Mouse (Mus musculus): ENCODE data around the gene Olfr1263. TPM values are rescaled to one million over a fixed set of nuclear protein-coding genes. Genes with fewer than 3 reads are reported as not detected.

Gene Olfr1263
- not detected for polyA plus RNA-seq (2014; fragmentation: Illumina TruSeq; extraction: RNeasy Lipid Tissue Mini Kit (QIAGEN cat#74804); ENCODE audit: insufficient read depth, low read depth, low replicate concordance)

DNA sequence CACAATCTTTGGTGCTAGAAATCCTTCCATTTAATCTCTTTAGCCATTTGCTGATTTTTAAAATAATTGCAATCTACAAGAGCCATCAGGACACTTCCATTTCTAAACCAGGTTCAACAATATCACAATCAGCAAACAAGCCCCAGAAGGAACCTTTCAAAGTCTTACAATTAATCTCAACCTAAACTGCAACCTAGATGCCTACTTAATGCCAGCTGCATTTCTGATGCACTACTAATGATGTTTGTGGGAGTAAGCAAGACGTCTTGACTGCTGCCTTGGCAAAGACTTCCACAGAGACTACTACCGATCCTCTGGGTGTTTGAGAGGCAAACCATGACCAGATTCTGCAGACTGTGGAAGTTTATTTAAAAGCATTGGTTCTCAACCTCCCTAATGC lies at the start of gene Olfr1263:
TSS of gene Olfr1263 (plus strand) at position 301 of the 400 bp plus-strand sequence.

DNA sequence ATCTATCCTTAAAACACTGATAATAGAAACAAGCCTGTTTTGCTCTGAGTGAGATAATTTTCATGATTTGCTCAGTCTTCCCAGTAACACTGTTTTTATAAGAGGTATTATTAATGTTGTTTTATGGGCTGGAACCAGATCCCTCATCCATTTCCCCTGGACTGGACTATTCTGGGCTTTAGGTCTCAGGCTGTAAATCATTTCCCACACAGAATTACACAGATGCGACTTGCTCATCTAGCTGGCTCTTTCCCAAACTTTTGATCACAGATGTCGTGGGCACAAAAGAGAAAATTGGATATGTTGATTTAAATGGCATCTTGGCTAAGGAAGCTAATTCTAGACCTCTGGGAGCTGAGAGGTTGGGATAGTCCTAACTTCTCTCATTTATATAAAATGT lies 37.7 kb upstream of the Olfr1263 start, which contains the start of gene Olfr1260:
TSS of gene Olfr1260 (plus strand) at position 157 of the 400 bp plus-strand sequence.

DNA sequence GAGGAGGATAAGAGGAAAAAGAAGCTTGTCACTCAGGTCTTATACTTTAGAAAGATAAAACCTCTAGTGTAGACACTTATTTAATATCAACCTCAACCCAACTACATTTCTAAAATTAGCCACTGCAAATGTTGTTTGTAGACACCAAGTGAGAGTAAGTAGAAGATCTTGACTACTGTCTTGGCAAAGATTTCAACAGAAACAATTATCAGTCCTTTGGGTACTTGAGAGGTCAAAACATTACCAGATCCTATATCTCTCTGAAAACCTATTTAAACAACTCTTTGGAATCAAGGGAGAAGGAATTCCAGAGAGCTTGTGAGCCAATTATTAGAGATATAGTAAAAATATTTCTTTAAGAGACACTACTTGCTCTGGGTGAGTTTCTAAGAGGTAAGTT lies 21.0 kb upstream of the Olfr1263 start, which contains the start of gene Olfr1261:
TSS of gene Olfr1261 (plus strand) at position 301 of the 400 bp plus-strand sequence.

DNA sequence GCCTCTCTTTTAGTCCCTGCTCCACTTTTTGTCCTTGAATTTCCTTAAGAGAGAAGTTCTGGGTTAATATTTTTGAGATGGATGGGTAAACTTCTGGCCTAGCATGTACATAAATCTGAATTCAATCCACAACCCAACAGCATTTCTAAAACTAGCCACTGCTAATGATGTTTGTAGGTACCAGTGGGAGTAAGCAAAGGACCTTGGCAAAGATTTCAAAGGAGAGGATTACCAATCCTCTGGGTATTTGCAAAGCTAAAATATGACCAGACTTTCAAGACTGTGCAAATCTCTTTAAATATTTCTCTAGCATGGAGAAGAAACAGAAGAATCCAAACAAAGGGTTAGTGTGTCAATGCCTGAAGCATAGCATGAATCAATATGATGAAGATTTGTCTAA lies 12.1 kb upstream of the Olfr1263 start, which contains the start of gene Olfr1262:
TSS of gene Olfr1262 (plus strand) at position 301 of the 400 bp plus-strand sequence.

DNA sequence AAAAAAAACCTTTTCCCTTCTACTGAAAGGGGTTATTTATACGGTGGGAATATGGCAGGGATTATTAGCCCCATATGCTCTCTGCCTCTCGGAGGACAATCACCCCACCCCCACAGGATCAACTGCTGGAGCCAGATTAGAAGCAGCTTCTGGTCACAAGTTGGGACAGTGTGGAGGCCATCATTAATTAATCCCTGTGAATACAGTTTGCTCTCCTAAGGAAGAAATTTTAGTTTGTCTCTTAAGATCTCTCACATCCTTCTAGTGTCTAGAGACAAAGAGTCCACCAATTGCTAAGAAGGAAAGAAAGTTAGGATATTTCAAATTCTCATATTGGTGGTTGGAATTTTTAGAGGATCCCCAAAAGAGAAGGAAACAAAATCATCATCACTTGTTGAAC lies 13.5 kb downstream of the Olfr1263 start, which contains the start of gene Olfr1264:
TSS of gene Olfr1264 (minus strand) at position 101 of the 400 bp plus-strand sequence.

DNA sequence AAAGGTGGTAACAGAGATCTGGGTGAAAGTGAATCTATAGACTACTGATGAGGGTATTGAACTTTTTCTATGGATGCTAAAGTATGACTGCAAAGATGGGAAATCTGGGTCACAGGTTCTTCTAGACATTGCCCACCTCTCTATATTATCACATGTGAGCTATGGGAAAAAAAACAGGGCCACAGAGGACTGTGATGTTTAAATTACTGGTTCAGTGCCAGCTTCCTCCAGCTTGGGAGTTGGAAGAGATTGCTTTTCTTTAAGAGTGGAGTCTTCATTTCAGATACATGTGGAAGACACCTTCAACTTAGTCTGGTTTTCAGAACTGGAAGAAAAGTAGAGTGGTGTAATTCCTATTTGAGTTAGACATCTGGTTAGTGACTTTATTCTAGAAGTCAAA lies 23.1 kb downstream of the Olfr1263 start, which contains the start of gene Olfr1265:
TSS of gene Olfr1265 (plus strand) at position 301 of the 400 bp plus-strand sequence.

DNA sequence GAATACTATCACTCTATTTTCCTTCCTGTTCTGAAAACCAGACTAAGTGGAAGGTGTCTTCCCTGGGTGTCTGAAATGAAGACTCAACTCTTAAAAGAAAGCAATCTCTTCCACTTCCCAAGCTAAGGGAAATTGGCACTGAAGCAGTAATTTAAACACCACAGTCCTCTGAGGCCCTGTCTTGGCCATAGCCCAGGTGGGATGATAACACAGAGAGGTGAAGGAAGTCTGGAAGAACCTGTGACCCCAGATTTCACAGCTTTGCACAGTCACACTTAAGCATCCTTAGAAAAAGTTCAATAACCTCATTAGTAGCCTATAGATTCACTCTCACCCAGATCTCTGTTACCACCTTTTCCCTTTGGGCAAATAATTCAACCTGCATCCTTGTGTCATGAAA lies 51.6 kb downstream of the Olfr1263 start, which contains the start of gene Olfr140:
TSS of gene Olfr140 (minus strand) at position 101 of the 400 bp plus-strand sequence.

Other genes starting within 250 kb of the Olfr1263 start
- gene Olfr1254, start 218.5 kb upstream of the Olfr1263 start, polyA plus RNA-seq (2014; fragmentation: Illumina TruSeq; extraction: RNeasy Lipid Tissue Mini Kit (QIAGEN cat#74804); ENCODE audit: insufficient read depth, low read depth, low replicate concordance), result not detected
- not detected for gene Olfr1255, start 200.1 kb upstream of the Olfr1263 start, polyA plus RNA-seq (2014; fragmentation: Illumina TruSeq; extraction: RNeasy Lipid Tissue Mini Kit (QIAGEN cat#74804); ENCODE audit: insufficient read depth, low read depth, low replicate concordance)
- not detected for gene Olfr1256, start 170.6 kb upstream of the Olfr1263 start, polyA plus RNA-seq (2014; fragmentation: Illumina TruSeq; extraction: RNeasy Lipid Tissue Mini Kit (QIAGEN cat#74804); ENCODE audit: insufficient read depth, low read depth, low replicate concordance)
- gene Olfr48, start 163.9 kb upstream of the Olfr1263 start, polyA plus RNA-seq (2014; fragmentation: Illumina TruSeq; extraction: RNeasy Lipid Tissue Mini Kit (QIAGEN cat#74804); ENCODE audit: insufficient read depth, low read depth, low replicate concordance), result not detected
- gene Olfr1257, start 133.7 kb upstream of the Olfr1263 start, polyA plus RNA-seq (2014; fragmentation: Illumina TruSeq; extraction: RNeasy Lipid Tissue Mini Kit (QIAGEN cat#74804); ENCODE audit: insufficient read depth, low read depth, low replicate concordance), result not detected
- gene Olfr1258, start 84.8 kb upstream of the Olfr1263 start, polyA plus RNA-seq (2014; fragmentation: Illumina TruSeq; extraction: RNeasy Lipid Tissue Mini Kit (QIAGEN cat#74804); ENCODE audit: insufficient read depth, low read depth, low replicate concordance), result not detected
- not detected for gene Olfr1259, start 63.5 kb upstream of the Olfr1263 start, polyA plus RNA-seq (2014; fragmentation: Illumina TruSeq; extraction: RNeasy Lipid Tissue Mini Kit (QIAGEN cat#74804); ENCODE audit: insufficient read depth, low read depth, low replicate concordance)
- gene Olfr1260, start 37.8 kb upstream of the Olfr1263 start, polyA plus RNA-seq (2014; fragmentation: Illumina TruSeq; extraction: RNeasy Lipid Tissue Mini Kit (QIAGEN cat#74804); ENCODE audit: insufficient read depth, low read depth, low replicate concordance), result not detected
- gene Olfr1261, start 20.9 kb upstream of the Olfr1263 start, polyA plus RNA-seq (2014; fragmentation: Illumina TruSeq; extraction: RNeasy Lipid Tissue Mini Kit (QIAGEN cat#74804); ENCODE audit: insufficient read depth, low read depth, low replicate concordance), result not detected
- not detected for gene Olfr1262, start 12.0 kb upstream of the Olfr1263 start, polyA plus RNA-seq (2014; fragmentation: Illumina TruSeq; extraction: RNeasy Lipid Tissue Mini Kit (QIAGEN cat#74804); ENCODE audit: insufficient read depth, low read depth, low replicate concordance)
- not detected for gene Olfr1264, start 13.4 kb downstream of the Olfr1263 start, polyA plus RNA-seq (2014; fragmentation: Illumina TruSeq; extraction: RNeasy Lipid Tissue Mini Kit (QIAGEN cat#74804); ENCODE audit: insufficient read depth, low read depth, low replicate concordance)
- gene Olfr1265, start 23.2 kb downstream of the Olfr1263 start, polyA plus RNA-seq (2014; fragmentation: Illumina TruSeq; extraction: RNeasy Lipid Tissue Mini Kit (QIAGEN cat#74804); ENCODE audit: insufficient read depth, low read depth, low replicate concordance), result not detected
- not detected for gene Olfr140, start 51.5 kb downstream of the Olfr1263 start, polyA plus RNA-seq (2014; fragmentation: Illumina TruSeq; extraction: RNeasy Lipid Tissue Mini Kit (QIAGEN cat#74804); ENCODE audit: insufficient read depth, low read depth, low replicate concordance)
- not detected for gene Olfr1269, start 109.3 kb downstream of the Olfr1263 start, polyA plus RNA-seq (2014; fragmentation: Illumina TruSeq; extraction: RNeasy Lipid Tissue Mini Kit (QIAGEN cat#74804); ENCODE audit: insufficient read depth, low read depth, low replicate concordance)
- gene Olfr32, start 130.2 kb downstream of the Olfr1263 start, polyA plus RNA-seq (2014; fragmentation: Illumina TruSeq; extraction: RNeasy Lipid Tissue Mini Kit (QIAGEN cat#74804); ENCODE audit: insufficient read depth, low read depth, low replicate concordance), result not detected
- gene Olfr1270, start 141.0 kb downstream of the Olfr1263 start, polyA plus RNA-seq (2014; fragmentation: Illumina TruSeq; extraction: RNeasy Lipid Tissue Mini Kit (QIAGEN cat#74804); ENCODE audit: insufficient read depth, low read depth, low replicate concordance), result not detected
- not detected for gene Olfr1506, start 212.4 kb downstream of the Olfr1263 start, polyA plus RNA-seq (2014; fragmentation: Illumina TruSeq; extraction: RNeasy Lipid Tissue Mini Kit (QIAGEN cat#74804); ENCODE audit: insufficient read depth, low read depth, low replicate concordance)
- not detected for gene Olfr142, start 245.5 kb downstream of the Olfr1263 start, polyA plus RNA-seq (2014; fragmentation: Illumina TruSeq; extraction: RNeasy Lipid Tissue Mini Kit (QIAGEN cat#74804); ENCODE audit: insufficient read depth, low read depth, low replicate concordance)

Measured in lung, adult 10 weeks (tissue).